Mouse (Mus musculus) right cerebral cortex, postnatal 14 days (tissue): ENCODE measurements at regions not wholly inside any gene's neighbourhood (a gene's known extent, or its start where the extent isn't known, plus 50 kb on each side); places are given as distances from the start of the nearest gene placed in this dataset.

Experiments used
- DNase-seq: peaks from one replicate; pipeline ENCODE4 v3.0.0; 2022

GRCm38 (mm10) chr11:114203416-114203815, 136.6 kb upstream of the Sdk2 start:
- DNase-seq, result no peak

GRCm38 (mm10) chr11:114202486-114202885, 135.6 kb upstream of the Sdk2 start:
- no peak for DNase-seq

- DNase-seq, result no peak
These were observed 132.3 kb upstream of the Sdk2 start for GRCm38 (mm10) chr11:114199081-114199586.

GRCm38 (mm10) chr11:114198317-114199032, 131.6 kb upstream of the Sdk2 start:
- DNase-seq, result peak; percentile 89

DNA sequence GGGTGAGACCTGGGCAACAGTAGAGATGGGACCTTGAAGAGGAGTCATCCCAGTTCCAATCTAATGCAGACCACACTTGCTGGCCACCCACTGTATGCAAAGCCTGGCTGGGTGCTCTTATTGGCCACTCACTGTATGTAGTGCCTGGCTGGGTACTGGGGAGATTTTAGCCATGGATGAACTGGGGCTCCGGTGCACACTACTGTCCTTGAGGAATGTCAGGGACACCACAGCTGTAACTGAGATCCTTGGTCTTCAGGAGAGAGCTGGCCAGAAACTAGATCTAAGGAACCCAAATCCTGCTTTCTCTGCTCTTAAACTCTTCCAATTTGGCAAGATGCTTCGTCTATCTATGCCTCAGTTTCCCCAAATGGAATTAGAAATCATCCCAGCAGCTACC, 128.4 kb upstream of the Sdk2 start:
- no peak for DNase-seq

GRCm38 (mm10) chr11:114194055-114194706, 127.3 kb upstream of the Sdk2 start:
- no peak for DNase-seq

DNA sequence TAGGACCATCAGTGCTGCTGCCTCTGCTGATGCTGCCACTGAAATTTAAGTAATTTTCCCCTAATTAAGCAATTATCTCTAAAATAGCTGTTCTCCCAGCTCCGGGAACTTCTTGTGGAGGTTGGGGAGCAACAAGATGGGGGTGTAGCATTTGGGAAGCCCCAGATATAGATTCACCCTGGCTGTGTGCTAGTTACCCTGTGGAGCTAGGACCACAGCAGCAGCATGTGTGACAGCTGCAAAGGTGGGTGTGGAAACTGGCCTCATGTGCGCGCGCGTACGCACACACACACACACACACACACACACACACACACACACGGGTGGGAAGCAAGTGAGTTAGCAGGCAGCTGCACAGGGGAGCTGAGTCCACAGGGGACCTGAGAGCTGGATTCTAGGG, 126.2 kb upstream of the Sdk2 start:
- DNase-seq, result peak; percentile 56

GRCm38 (mm10) chr11:114191661-114192060, 124.8 kb upstream of the Sdk2 start:
- no peak for DNase-seq

DNA sequence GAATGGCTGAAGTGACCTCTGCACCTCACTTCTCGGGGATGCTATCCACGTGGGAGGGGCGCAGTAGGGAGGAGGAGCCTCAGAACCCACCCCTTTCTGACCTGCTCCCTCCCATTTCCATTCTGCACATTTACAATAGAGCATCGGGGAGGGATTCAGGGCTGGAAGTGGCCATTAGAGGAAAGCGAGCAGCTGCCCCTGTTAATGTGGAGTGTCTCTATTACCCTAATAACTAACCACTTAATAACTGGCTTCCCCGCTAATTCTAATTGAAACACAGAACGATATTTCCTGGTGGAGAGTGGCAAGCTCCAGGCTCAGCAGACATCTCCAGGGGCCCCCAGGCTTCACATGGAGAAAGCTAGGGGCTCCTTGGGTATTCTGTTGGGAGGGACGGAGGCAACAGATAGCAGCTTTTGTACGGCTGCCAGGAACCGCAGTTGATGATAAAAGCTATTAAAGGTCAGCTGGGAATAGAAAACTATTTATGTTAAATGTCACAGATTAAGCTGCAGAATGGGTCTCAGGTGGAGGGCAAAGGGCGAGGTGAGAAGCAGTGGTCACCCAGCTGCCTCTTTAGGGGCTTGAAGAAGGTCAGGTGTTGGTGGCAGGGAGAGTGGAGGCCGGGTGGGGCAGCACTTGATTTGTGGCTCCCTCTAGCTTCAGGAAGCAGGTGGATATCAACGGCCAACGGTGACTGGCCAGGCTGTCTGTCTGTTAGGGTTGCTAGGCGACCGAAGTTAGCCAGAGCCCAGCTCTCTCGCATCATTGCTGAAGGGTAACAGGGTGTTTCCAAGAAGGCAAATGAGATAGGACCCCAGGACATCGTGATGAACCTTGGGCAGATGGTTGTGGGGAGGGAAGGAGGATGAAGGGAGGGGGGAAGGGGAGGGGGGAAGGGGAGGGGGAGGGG, 118.4 kb upstream of the Sdk2 start:
- DNase-seq, result peak; percentile 48

GRCm38 (mm10) chr11:114184431-114184830, 117.6 kb upstream of the Sdk2 start:
- DNase-seq, result no peak

DNA sequence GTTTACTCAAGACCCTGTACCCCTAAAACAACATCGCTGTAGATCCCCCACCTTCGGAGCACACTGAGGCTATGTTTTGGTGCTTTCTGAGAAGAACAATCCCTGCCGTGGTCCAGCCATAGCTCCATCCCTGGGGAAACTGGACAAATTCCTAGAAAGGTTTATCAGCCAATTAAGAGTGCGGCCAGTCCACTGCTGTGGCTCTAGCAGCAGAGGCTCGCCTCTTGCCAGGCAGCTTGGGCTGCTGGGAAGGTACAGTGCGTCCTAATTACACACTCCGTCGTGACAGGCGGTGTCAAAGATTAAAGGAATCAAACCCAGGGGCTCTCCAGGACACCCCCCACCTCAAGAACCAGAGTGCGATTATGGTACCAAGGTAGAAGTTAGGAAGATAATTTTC, 116.4 kb upstream of the Sdk2 start:
- no peak for DNase-seq

- DNase-seq, result no peak
These were observed 112.1 kb upstream of the Sdk2 start for GRCm38 (mm10) chr11:114178746-114179472.

DNA sequence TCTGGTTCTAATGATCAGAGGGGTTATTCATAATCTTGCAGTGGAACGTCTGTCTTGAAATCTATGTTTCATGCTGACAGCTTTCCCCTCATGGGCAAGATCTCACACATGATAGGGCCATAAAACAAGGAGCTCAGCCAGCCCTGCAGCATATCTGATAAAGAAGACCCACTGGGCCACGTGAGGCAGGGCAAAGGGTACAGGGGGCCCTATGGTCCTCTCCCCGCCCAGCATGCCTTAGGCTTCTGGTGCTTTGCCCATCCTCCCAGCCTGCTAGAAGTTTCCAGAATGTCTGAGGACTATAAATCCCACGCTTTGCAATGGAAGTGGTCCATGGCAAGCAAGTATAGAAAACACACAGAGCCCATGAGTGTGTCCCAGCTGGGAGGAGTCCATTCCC, 110.9 kb upstream of the Sdk2 start:
- no peak for DNase-seq

- DNase-seq, result no peak
These were observed 110.4 kb upstream of the Sdk2 start for GRCm38 (mm10) chr11:114177281-114177680.

DNA sequence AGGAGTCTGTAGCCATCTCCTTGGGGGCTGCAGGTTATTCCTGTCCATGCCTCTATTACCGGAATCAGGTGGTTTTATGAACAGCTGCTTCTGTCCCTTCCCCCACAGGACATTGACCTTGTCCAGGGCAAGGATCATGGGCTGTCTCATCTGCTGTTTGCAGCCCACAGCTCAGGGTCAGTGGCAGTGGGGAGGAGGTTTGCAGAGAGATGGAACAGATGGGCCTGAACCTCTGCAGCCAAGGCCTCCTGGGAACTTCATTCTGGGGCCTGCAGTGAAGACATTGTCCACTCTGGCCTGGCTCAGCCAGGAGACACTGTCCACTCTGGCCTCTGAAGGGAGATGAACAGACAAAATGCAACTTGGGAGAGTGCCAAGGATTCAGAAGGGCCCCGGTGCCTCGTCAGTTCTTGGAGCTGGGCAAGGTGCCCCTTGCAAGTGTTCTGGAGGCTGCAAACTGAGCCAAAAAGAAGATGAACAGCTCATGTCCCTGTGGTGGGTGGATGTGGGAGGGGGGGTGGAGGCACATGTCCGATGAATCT, 109.9 kb upstream of the Sdk2 start:
- no peak for DNase-seq

DNA sequence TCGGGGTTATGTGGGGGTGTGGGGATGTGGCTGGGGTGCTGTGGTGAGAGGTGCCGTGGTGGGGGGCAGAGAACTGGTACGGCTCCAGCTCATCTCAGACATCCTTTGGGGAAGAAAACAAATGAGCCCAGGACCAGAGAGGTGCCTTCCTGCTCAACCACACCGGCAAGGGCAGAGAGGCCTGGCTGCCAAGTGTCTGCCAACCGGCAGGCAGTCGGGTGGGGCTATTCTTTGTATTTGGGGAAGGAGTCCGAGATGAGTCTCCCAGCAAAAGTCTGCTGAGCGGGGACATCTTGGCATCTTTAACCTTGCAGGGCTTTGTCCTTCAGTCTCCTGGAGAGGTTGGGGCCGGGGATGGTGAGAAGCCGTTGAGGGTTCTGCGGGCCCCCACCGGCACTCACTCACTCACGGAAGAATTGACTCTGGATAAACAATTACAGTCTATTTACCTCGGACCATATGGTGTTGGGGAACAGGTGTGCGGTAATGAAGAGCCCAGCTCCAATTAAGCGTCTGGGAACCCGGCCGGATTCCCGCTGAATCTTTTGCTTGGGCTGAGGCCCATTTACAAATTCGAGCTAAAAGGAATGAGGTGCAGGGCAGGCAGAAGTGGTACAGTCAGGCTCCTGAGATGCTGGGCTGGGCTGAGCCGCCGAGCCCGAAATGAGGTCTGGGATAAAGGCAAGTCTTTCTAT, 108.7 kb upstream of the Sdk2 start:
- DNase-seq, result no peak

DNA sequence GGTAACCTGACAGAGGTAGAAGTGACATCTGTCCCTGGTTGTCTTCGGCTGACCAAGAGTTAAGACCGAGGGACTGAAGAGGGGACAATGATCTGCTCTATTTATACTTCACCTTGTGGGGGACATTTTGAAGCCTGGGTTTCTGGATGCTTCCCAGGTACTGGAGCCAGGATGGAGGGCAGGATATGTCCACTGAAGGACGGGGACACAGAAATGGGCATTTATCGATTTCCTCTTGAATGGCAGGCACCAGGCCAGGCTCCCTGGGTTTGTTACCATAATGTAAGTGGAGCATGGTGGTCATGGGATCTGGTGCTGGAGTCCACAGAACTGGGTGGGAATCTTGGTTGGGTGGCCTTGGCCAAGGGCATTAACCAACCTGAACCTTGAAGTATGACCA, 108.0 kb upstream of the Sdk2 start:
- DNase-seq, result no peak

- no peak for DNase-seq
These were observed 101.4 kb upstream of the Sdk2 start for GRCm38 (mm10) chr11:114168231-114168661.

- DNase-seq, result no peak
These were observed 99.0 kb upstream of the Sdk2 start for GRCm38 (mm10) chr11:114165656-114166362.

DNA sequence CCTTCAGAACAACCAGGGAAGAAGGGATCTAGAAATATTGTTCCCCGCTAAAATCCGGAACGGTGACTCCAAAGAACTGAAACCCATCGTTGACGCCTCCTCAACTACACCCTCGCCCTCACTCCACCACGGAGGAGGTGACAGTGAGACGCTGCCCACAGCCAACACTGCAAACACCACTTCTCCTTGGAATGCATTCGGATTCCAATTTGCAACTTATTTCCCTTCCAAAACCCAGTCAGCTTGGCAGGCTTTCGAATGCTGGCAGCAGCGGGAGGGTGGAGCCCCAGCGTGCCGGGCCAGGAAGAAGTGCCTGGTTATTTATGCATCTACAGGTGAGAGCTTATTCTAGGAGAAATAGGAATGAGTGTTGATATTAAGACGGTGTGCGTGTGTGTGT, 85.9 kb upstream of the Sdk2 start:
- DNase-seq, result peak; percentile 62

GRCm38 (mm10) chr11:114146334-114146733, 79.5 kb upstream of the Sdk2 start:
- DNase-seq, result no peak
